Mouse (Mus musculus) MEL (cell line): ENCODE measurements around the gene Arid3c. TPM values are rescaled to one million over a fixed set of nuclear protein-coding genes. Genes with fewer than 3 reads are reported as not detected.

Experiments
- DNase-seq: peaks from one replicate; pipeline ENCODE4 v3.0.0; 2011; ENCODE audit warnings: low read depth, low spot score
- H3K27ac ChIP-seq: 2 replicates; pipeline ENCODE4 v1.5.1; 2012; ENCODE audit warnings: low read depth, mild to moderate bottlenecking, control low read depth, low read length, moderate library complexity; ENCODE audit not compliant: control insufficient read depth
- H3K27me3 ChIP-seq, 2 experiments: fragments of 150-350 bp in 1 of 2; sonication (generic) in 1 of 2; 2 replicates each; pipeline ENCODE4 v1.6.1; 2012; ENCODE audit warnings: low read length in 2 of 2, mild to moderate bottlenecking in 2 of 2, improper control_type of control experiment in 1 of 2, moderate library complexity in 1 of 2; ENCODE audit not compliant: insufficient read depth in 2 of 2, control insufficient read depth in 1 of 2
- H3K36me3 ChIP-seq, 2 experiments: 2 replicates each; pipeline ENCODE4 v1.6.1; 2012 to 2014; ENCODE audit warnings: low read length in 2 of 2, improper control_type of control experiment in 1 of 2, inconsistent platforms in 1 of 2, mild to moderate bottlenecking in 1 of 2; ENCODE audit not compliant: insufficient read depth in 2 of 2, control insufficient read depth in 1 of 2
- H3K4me1 ChIP-seq, 2 experiments: fragments of 150-350 bp in 1 of 2; sonication (generic) in 1 of 2; 2 replicates each; pipeline ENCODE4 v1.6.1; 2012; ENCODE audit warnings: low read length in 2 of 2, improper control_type of control experiment in 1 of 2, mild to moderate bottlenecking in 1 of 2; ENCODE audit not compliant: insufficient read depth in 2 of 2, control insufficient read depth in 1 of 2
- H3K4me3 ChIP-seq, 2 experiments: fragments of 150-350 bp in 1 of 2; sonication (generic) in 1 of 2; 2 replicates each; pipeline ENCODE4 v1.5.1; 2012; ENCODE audit warnings: low read depth in 2 of 2, low read length in 2 of 2, mild to moderate bottlenecking in 2 of 2, moderate library complexity in 2 of 2, control low read depth in 1 of 2, improper control_type of control experiment in 1 of 2; ENCODE audit not compliant: control insufficient read depth in 1 of 2, insufficient read depth in 1 of 2
- H3K79me2 ChIP-seq: 2 replicates; pipeline ENCODE4 v1.6.1; 2012; ENCODE audit warnings: mild to moderate bottlenecking, low read length, moderate library complexity; ENCODE audit not compliant: control insufficient read depth, poor library complexity, insufficient read depth
- H3K9ac ChIP-seq: 2 replicates; pipeline ENCODE4 v1.6.1; 2012; ENCODE audit warnings: low read depth, mild to moderate bottlenecking, control low read depth, low read length, moderate library complexity; ENCODE audit not compliant: control insufficient read depth, poor library complexity, severe bottlenecking
- H3K9me3 ChIP-seq: fragments of 150-350 bp; sonication (generic); replicated peaks from 2 replicates; pipeline ENCODE4 v1.6.1; 2012; ENCODE audit warnings: mild to moderate bottlenecking, low read length, improper control_type of control experiment, moderate library complexity; ENCODE audit not compliant: insufficient read depth
- CHD1 ChIP-seq: IDR thresholded peaks from 2 replicates; pipeline ENCODE4 v1.6.1; 2012; ENCODE audit warnings: low read depth, mild to moderate bottlenecking, inconsistent platforms, low read length, improper control_type of control experiment
- CHD2 ChIP-seq: IDR thresholded peaks from 2 replicates; pipeline ENCODE4 v1.6.1; 2011; ENCODE audit warnings: low read length, improper control_type of control experiment
- CTCF ChIP-seq, 3 experiments: IDR thresholded peaks in 2 of 3; conservative IDR thresholded peaks in 1 of 3; 2 replicates each; pipeline ENCODE4 v1.5.1; 2011 to 2012; ENCODE audit warnings: low read length in 3 of 3, low read depth in 2 of 3, mild to moderate bottlenecking in 2 of 3, improper control_type of control experiment in 1 of 3, inconsistent platforms in 1 of 3, mixed read lengths in 1 of 3, moderate library complexity in 1 of 3; ENCODE audit not compliant: control insufficient read depth in 1 of 3, insufficient read depth in 1 of 3, poor library complexity in 1 of 3, severe bottlenecking in 1 of 3
- E2F4 ChIP-seq: IDR thresholded peaks from 2 replicates; pipeline ENCODE4 v1.6.1; 2011; ENCODE audit warnings: low read depth, low read length, improper control_type of control experiment, borderline replicate concordance
- ELF1 ChIP-seq: IDR thresholded peaks from 2 replicates; pipeline ENCODE4 v1.6.1; 2014; ENCODE audit warnings: low read depth, mild to moderate bottlenecking, inconsistent platforms, low read length, improper control_type of control experiment, moderate library complexity
- EP300 ChIP-seq, 2 experiments: IDR thresholded peaks; 2 replicates each; pipeline ENCODE4 v1.6.1; 2011; ENCODE audit warnings: improper control_type of control experiment in 2 of 2, low read length in 2 of 2, low read depth in 1 of 2, mild to moderate bottlenecking in 1 of 2
- ETS1 ChIP-seq: IDR thresholded peaks from 2 replicates; pipeline ENCODE4 v1.6.1; 2012; ENCODE audit warnings: low read depth, mild to moderate bottlenecking, inconsistent platforms, low read length, improper control_type of control experiment, moderate library complexity
- GABPA ChIP-seq: IDR thresholded peaks from 2 replicates; pipeline ENCODE4 v1.6.1; 2012; ENCODE audit warnings: low read depth, mild to moderate bottlenecking, inconsistent platforms, low read length, improper control_type of control experiment, moderate library complexity
- GATA1 ChIP-seq: IDR thresholded peaks from 2 replicates; pipeline ENCODE4 v1.6.1; 2011; ENCODE audit warnings: low read depth, low read length, improper control_type of control experiment
- HCFC1 ChIP-seq: IDR thresholded peaks from 2 replicates; pipeline ENCODE4 v1.6.1; 2012; ENCODE audit warnings: low read depth, mild to moderate bottlenecking, inconsistent platforms, low read length, improper control_type of control experiment, moderate library complexity
- JUND ChIP-seq: IDR thresholded peaks from 2 replicates; pipeline ENCODE4 v1.6.1; 2011; ENCODE audit warnings: low read depth, mild to moderate bottlenecking, improper control_type of control experiment, low read length
- MAFK ChIP-seq: IDR thresholded peaks from 2 replicates; pipeline ENCODE4 v1.6.1; 2011; ENCODE audit warnings: low read depth, mild to moderate bottlenecking, low read length, improper control_type of control experiment, borderline replicate concordance
- MYC ChIP-seq: IDR thresholded peaks from 2 replicates; pipeline ENCODE4 v1.6.1; 2011; ENCODE audit warnings: low read depth, mild to moderate bottlenecking, low read length, improper control_type of control experiment, moderate library complexity
- NELFE ChIP-seq: IDR thresholded peaks from 2 replicates; pipeline ENCODE4 v1.6.1; 2011; ENCODE audit warnings: low read depth, low read length, improper control_type of control experiment
- NRF1 ChIP-seq: IDR thresholded peaks from 2 replicates; pipeline ENCODE4 v1.6.1; 2014; ENCODE audit warnings: low read depth, mild to moderate bottlenecking, inconsistent platforms, low read length, improper control_type of control experiment, moderate library complexity; ENCODE audit not compliant: poor library complexity, insufficient read depth, severe bottlenecking
- POLR2AphosphoS2 ChIP-seq: IDR thresholded peaks from 2 replicates; pipeline ENCODE4 v1.6.1; 2011; ENCODE audit warnings: low read length, improper control_type of control experiment
- POLR2AphosphoS5 ChIP-seq: IDR thresholded peaks from 2 replicates; pipeline ENCODE4 v1.6.1; 2012; ENCODE audit warnings: low read depth, borderline replicate concordance, mild to moderate bottlenecking, inconsistent platforms, low read length, moderate library complexity, mixed read lengths
- RAD21 ChIP-seq: IDR thresholded peaks from 2 replicates; pipeline ENCODE4 v1.6.1; 2011; ENCODE audit warnings: mild to moderate bottlenecking, low read depth, low read length, improper control_type of control experiment
- SIN3A ChIP-seq: IDR thresholded peaks from 2 replicates; pipeline ENCODE4 v1.6.1; 2012; ENCODE audit warnings: low read length, improper control_type of control experiment, inconsistent platforms
- SMC3 ChIP-seq: IDR thresholded peaks from 2 replicates; pipeline ENCODE4 v1.6.1; 2011; ENCODE audit warnings: low read depth, low read length, improper control_type of control experiment
- TBP ChIP-seq: IDR thresholded peaks from 2 replicates; pipeline ENCODE4 v1.8.0; 2011; ENCODE audit warnings: low read depth, low read length, improper control_type of control experiment
- TCF12 ChIP-seq: IDR thresholded peaks from 2 replicates; pipeline ENCODE4 v1.6.1; 2014; ENCODE audit warnings: low read depth, mild to moderate bottlenecking, inconsistent platforms, low read length, improper control_type of control experiment, moderate library complexity
- USF1 ChIP-seq: IDR thresholded peaks from 2 replicates; pipeline ENCODE4 v1.6.1; 2014; ENCODE audit warnings: low read depth, mild to moderate bottlenecking, inconsistent platforms, low read length, improper control_type of control experiment, moderate library complexity
- ZC3H11A ChIP-seq: IDR thresholded peaks from 2 replicates; pipeline ENCODE4 v1.6.1; 2012; ENCODE audit warnings: low read depth, mild to moderate bottlenecking, inconsistent platforms, low read length, improper control_type of control experiment
- ZNF384 ChIP-seq: IDR thresholded peaks from 2 replicates; pipeline ENCODE4 v1.6.1; 2012; ENCODE audit warnings: low read depth, mild to moderate bottlenecking, inconsistent platforms, low read length, improper control_type of control experiment
- polyA plus RNA-seq, 2 experiments: library from polyadenylated mRNA; stranded (reverse) in 1 of 2; unstranded in 1 of 2; fragments of >175 nt in 1 of 2; fragments of >200 nt in 1 of 2; gene quantifications; 2 replicates each; pipeline versions ENCODE4 v1.2.1 to v1.2.4; 2012; ENCODE audit warnings: low replicate concordance in 2 of 2, low read depth in 1 of 2; ENCODE audit not compliant: insufficient read length in 2 of 2, insufficient read depth in 1 of 2, missing spikeins in 1 of 2
- total RNA-seq: library from RNA; depleted of rRNA; stranded (reverse); fragments of 300-350 nt; gene quantifications from 2 replicates; pipeline ENCODE4 v1.2.3, GENCODE M21; 2012

Arid3c gene
- total and polyA plus RNA-seq, 3 experiments, result 0.13 TPM; not detected in 2

DNA sequence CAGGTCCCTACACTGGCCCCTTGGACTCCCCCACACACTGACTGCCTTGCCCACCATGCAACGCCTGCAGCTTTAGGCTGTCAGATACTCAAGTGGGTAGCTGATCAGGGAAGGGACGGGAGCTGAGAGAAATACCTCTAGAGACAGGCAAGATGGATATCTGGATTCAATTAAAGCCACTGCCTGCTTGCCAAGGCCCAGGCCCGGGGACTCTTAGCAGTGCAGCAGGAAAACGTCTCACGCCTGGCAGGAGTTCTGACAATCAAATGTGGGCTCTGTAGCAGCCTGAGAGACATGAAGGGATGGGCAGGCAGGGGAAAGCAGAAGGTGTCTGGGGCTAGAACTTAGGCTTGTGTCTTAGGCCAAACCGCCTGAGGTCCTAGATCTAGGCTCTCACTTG lies 14.1 kb downstream of the Arid3c start:
- H3K9ac ChIP-seq, result no peak overlapping the region
- H3K27me3 ChIP-seq, result no peaks in the 10 kb centered on the region
- TF ChIP-seq TCF12 (no peak), MAFK (no peak), E2F4 (no peak), JUND (no peak), HCFC1 (no peak), GABPA (no peak), NELFE (no peak), CHD1 (no peak), POLR2AphosphoS2 (no peak), USF1 (no peak), NRF1 (no peak), ZNF384 (no peak), EP300 (IDR thresholded peaks at IDR 0.05; ENCODE audit: low read depth in 1 of 2, low read length in 2 of 2) (no peak), GATA1 (no peak), POLR2AphosphoS5 (no peak), TBP (no peak), ETS1 (no peak), ZC3H11A (no peak), ELF1 (no peak)
- no peak for DNase-seq
- H3K27ac ChIP-seq, result no peak overlapping the region
- H3K4me1 ChIP-seq, result peaks cover 2 to 11% of the 10 kb centered on the region in 2 experiments; a peak in 3 of 4 replicates
- H3K36me3 ChIP-seq, result peaks cover 0 to 3% of the 10 kb centered on the region in 2 experiments; a peak in 1 of 4 replicates
- H3K4me3 ChIP-seq, result no peak overlapping the region
- peaks cover 19% of the 10 kb centered on the region for H3K79me2 ChIP-seq
- no peaks in the 10 kb centered on the region for H3K9me3 ChIP-seq

GRCm38 (mm10) chr4:41715596-41715995 lies 15.3 kb downstream of the Arid3c start:
- H3K79me2 ChIP-seq, result peaks cover 19% of the 10 kb centered on the region
- DNase-seq, result peak; percentile 71
- H3K4me3 ChIP-seq, result no peak overlapping the region
- H3K36me3 ChIP-seq, result no peaks in the 10 kb centered on the region; a peak in 1 of 4 replicates
- peaks cover 0 to 10% of the 10 kb centered on the region in 2 experiments; a peak in 2 of 4 replicates for H3K4me1 ChIP-seq
- H3K27ac ChIP-seq, result no peak overlapping the region
- no peaks in the 10 kb centered on the region for H3K9me3 ChIP-seq
- no peak overlapping the region for H3K9ac ChIP-seq
- H3K27me3 ChIP-seq, result no peaks in the 10 kb centered on the region
- TF ChIP-seq SMC3 (peak; percentile 58), CTCF (IDR thresholded peaks at IDR 0.05 in 2 of 3, conservative IDR thresholded peaks at IDR 0.05 in 1 of 3; ENCODE audit: control insufficient read depth in 1 of 3, insufficient read depth in 1 of 3, low read depth in 2 of 3, low read length in 3 of 3, poor library complexity in 1 of 3, severe bottlenecking in 1 of 3) (peak; percentile 49 to 67 (median 49)), SIN3A (no peak), RAD21 (peak; percentile 56), MYC (0 out of 2 replicates have a peak, but pooled peaks have one; percentile 22), CHD2 (no peak)
